Mouse (Mus musculus): ENCODE results near the gene Cntn4.
"Not testable (repeated sequence)": the region's sequence is repeated elsewhere in the genome, so short reads cannot be mapped to it uniquely, and the experiment has no call there.

The Cntn4 gene

DNA sequence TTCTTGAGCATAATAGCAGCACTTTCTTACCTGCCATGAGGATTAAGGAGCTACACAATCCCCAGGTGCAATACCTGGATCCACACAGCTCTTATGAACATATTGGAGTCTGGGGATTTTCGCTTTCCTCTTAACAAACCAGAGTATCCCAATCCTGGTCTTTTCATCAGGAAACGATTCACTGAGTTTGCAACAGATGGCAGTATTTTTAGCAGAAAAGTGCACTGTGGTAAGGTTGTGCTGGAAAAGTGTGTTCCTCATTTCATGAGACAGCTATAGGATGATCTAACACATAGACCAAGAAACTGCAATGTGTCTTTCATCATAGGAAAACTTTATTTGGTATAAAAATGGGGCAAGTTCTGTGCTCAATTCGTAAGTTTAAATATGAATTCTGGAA, 659.3 kb downstream of the Cntn4 start:
- H3K4me1 ChIP-seq (replicated peaks; ENCODE audit: low read depth, low read length): peaks cover 14% of the 10 kb centered on the region
- no peaks in the 10 kb centered on the region for H3K36me3 ChIP-seq (ENCODE audit: insufficient read depth, low read length)
- no peaks in the 10 kb centered on the region for H3K27me3 ChIP-seq (ENCODE audit: insufficient read depth, low read length)
- no peak overlapping the region for H3K4me3 ChIP-seq (replicated peaks; ENCODE audit: low read length)
- TF ChIP-seq CTCF (conservative IDR thresholded peaks at IDR 0.05; ENCODE audit: low read length) (no peak), NANOG (IDR thresholded peaks at IDR 0.05; ENCODE audit: borderline replicate concordance, low read length) (no peak), POU5F1 (IDR thresholded peaks at IDR 0.05; ENCODE audit: borderline replicate concordance, low read length) (no peak)
- no peaks in the 10 kb centered on the region for H3K9me3 ChIP-seq (ENCODE audit: low read length)

DNA sequence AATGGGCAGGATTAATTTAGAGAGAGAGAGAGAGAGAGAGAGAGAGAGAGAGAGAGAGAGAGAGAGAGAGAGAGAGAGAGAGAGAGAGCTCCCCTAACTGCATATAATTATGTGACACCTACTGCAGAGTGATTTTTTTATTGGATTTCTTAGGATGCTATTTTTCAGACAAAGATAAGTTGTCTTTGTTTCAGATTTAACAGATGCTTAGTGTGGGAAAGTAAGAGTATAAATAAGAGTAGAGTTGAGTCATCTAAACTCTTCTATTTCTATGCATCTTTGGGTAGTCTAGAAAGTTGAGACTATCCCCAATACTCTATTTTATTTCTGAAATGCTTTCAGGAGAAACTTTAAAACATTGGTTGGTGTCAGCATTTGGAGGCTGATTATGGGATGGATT, 660.4 kb downstream of the Cntn4 start:
- no peaks in the 10 kb centered on the region for H3K27me3 ChIP-seq (ENCODE audit: insufficient read depth, low read length)
- peaks cover 17% of the 10 kb centered on the region for H3K4me1 ChIP-seq (replicated peaks; ENCODE audit: low read depth, low read length)
- H3K36me3 ChIP-seq (ENCODE audit: insufficient read depth, low read length): no peaks in the 10 kb centered on the region
- no peak overlapping the region for H3K4me3 ChIP-seq (replicated peaks; ENCODE audit: low read length)
- TF ChIP-seq NANOG (IDR thresholded peaks at IDR 0.05; ENCODE audit: borderline replicate concordance, low read length) (no peak), CTCF (conservative IDR thresholded peaks at IDR 0.05; ENCODE audit: low read length) (no peak), POU5F1 (IDR thresholded peaks at IDR 0.05; ENCODE audit: borderline replicate concordance, low read length) (no peak)
- H3K9me3 ChIP-seq (ENCODE audit: low read length): no peaks in the 10 kb centered on the region

DNA sequence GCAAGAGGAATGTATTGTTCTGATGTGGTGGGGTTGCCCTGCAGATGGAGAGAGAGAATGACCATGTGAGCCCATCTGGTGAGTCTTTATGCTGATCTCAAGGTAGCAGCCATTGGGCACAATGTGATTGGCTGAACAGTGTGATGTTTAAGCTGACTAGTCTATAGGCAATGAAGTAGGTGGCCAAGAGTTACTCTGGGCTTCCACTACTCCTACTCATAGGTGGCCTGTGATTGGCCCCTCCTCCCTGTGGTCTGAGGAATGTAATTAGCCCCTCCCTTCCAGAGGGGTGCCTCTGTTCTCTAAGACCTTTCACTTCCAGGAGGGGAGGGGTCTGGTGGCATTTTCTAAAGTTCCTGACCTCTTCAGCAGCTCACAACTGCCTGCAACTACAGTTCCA, 663.7 kb downstream of the Cntn4 start:
- Histone ChIP-seq H3K36me3 (ENCODE audit: insufficient read depth, low read length) (no peaks in the 10 kb centered on the region), H3K27me3 (ENCODE audit: insufficient read depth, low read length) (no peaks in the 10 kb centered on the region), H3K9me3 (ENCODE audit: low read length) (no peaks in the 10 kb centered on the region), H3K4me1 (replicated peaks; ENCODE audit: low read depth, low read length) (peaks cover 12% of the 10 kb centered on the region), H3K4me3 (replicated peaks; ENCODE audit: low read length) (no peak overlapping the region)
- no peak for TF ChIP-seq POU5F1 (IDR thresholded peaks at IDR 0.05; ENCODE audit: borderline replicate concordance, low read length)
- TF ChIP-seq CTCF (conservative IDR thresholded peaks at IDR 0.05; ENCODE audit: low read length): no peak
- no peak for TF ChIP-seq NANOG (IDR thresholded peaks at IDR 0.05; ENCODE audit: borderline replicate concordance, low read length)

DNA sequence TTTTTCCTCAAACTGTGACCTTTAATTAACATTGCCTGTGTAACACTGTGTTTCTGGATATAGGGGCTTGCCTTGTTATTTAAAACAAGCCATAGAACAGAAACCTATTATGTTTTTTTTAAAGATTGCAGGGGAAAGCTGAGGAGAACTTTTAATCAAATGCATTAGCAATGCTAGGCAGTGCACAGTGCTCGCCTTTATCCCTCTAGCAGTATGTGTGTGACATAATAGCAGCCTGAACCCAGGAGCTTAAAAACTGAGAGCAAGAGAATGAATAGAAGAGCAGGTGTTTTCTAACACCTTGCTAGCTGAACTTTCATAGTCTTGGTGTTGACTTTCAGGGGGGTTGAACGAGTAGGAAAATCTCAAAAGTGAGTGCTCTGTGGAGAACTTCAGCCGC, 672.6 kb downstream of the Cntn4 start:
- H3K4me1 ChIP-seq (replicated peaks; ENCODE audit: low read depth, low read length): no peaks in the 10 kb centered on the region
- peaks cover 11% of the 10 kb centered on the region for H3K9me3 ChIP-seq (ENCODE audit: low read length)
- TF ChIP-seq POU5F1 (IDR thresholded peaks at IDR 0.05; ENCODE audit: borderline replicate concordance, low read length): no peak
- TF ChIP-seq NANOG (IDR thresholded peaks at IDR 0.05; ENCODE audit: borderline replicate concordance, low read length): no peak
- no peak for TF ChIP-seq CTCF (conservative IDR thresholded peaks at IDR 0.05; ENCODE audit: low read length)
- H3K36me3 ChIP-seq (ENCODE audit: insufficient read depth, low read length): no peaks in the 10 kb centered on the region
- no peaks in the 10 kb centered on the region for H3K27me3 ChIP-seq (ENCODE audit: insufficient read depth, low read length)
- H3K4me3 ChIP-seq (replicated peaks; ENCODE audit: low read length): no peak overlapping the region

DNA sequence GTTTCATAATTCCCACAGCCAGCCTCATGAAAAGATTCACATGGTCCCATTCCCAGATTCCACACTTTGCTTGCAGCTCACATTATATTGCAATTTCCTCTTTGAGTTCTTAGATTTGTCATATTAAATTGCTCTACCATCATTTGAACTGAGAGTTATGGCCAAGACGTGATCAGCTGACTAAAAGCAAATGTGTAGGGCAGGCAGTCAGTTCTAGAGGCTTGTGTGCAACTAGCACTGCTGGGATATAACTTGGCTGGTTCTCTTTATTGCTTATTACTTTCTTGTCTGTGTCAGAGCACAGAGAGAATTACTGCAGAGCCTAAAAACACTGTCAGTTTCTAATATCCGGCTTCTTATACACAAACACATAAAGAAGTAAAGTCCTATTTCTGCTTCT, 673.9 kb downstream of the Cntn4 start:
- TF ChIP-seq NANOG (IDR thresholded peaks at IDR 0.05; ENCODE audit: borderline replicate concordance, low read length) (no peak), POU5F1 (IDR thresholded peaks at IDR 0.05; ENCODE audit: borderline replicate concordance, low read length) (no peak), CTCF (conservative IDR thresholded peaks at IDR 0.05; ENCODE audit: low read length) (no peak)
- peaks cover 11% of the 10 kb centered on the region for H3K9me3 ChIP-seq (ENCODE audit: low read length)
- no peaks in the 10 kb centered on the region for H3K36me3 ChIP-seq (ENCODE audit: insufficient read depth, low read length)
- no peaks in the 10 kb centered on the region for H3K4me1 ChIP-seq (replicated peaks; ENCODE audit: low read depth, low read length)
- H3K4me3 ChIP-seq (replicated peaks; ENCODE audit: low read length): no peak overlapping the region
- H3K27me3 ChIP-seq (ENCODE audit: insufficient read depth, low read length): no peaks in the 10 kb centered on the region

DNA sequence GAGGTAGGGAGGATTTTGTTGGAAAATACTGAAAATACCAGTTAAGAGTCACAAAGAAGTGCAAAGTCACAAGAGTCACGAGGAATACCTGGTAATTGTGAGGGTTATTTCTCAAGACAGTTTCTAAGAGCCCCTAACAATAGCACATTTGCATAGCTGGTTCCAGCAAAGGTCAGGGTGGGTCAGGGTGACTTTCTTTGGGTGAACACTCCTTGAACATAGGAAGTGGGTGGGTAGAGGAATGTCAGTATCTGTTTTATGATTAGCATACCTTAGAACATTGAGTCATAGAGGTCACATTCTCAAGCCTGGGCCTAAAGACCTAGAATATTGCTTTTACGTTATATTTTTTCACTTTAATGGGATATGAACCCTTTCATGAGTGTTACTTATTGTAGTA, 681.3 kb downstream of the Cntn4 start:
- H3K4me3 ChIP-seq (replicated peaks; ENCODE audit: low read length); H3K4me1 ChIP-seq (replicated peaks; ENCODE audit: low read depth, low read length): not testable (repeated sequence)
- peaks cover 15% of the 10 kb centered on the region for H3K9me3 ChIP-seq (ENCODE audit: low read length)

DNA sequence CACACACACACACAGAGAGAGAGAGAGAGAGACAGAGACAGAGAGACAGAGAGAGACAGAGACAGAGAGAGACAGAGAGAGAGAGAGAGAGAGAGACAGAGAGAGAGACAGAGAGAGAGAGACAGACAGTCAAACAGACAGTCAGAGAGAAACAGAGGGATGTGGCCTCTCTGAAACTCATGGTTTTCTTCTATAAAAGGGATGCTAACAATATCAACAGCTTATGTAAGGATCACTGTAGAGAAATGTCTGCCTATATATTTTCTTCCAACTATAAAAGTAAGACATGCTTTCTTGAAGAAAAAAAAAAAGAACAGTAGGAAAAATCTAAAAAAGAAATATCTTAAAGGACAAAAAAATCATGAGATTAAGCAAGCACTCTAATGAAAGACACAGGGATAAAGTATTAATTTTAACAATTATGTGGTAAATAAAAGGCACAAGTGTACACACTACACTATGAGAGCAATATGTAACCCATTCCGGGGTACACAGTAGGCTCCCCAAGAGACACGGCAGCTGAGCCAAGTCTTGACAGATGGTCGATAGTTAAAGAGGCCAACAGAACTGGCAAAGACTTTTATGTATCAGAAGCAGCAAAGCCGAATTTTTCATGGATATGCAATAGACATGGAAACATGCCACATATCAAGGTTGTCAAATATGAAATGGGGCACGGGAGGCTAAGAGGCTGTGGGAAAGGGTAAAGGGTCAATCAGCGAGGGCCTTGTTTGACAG, 704.0 kb downstream of the Cntn4 start:
- TF ChIP-seq POU5F1 (IDR thresholded peaks at IDR 0.05; ENCODE audit: borderline replicate concordance, low read length): no peak
- TF ChIP-seq NANOG (IDR thresholded peaks at IDR 0.05; ENCODE audit: borderline replicate concordance, low read length): no peak
- no peak for TF ChIP-seq CTCF (conservative IDR thresholded peaks at IDR 0.05; ENCODE audit: low read length)
- H3K4me3 ChIP-seq (replicated peaks; ENCODE audit: low read length): no peak overlapping the region
- no peaks in the 10 kb centered on the region for H3K27me3 ChIP-seq (ENCODE audit: insufficient read depth, low read length)
- no peaks in the 10 kb centered on the region for H3K9me3 ChIP-seq (ENCODE audit: low read length)
- no peaks in the 10 kb centered on the region for H3K4me1 ChIP-seq (replicated peaks; ENCODE audit: low read depth, low read length)
- no peaks in the 10 kb centered on the region for H3K36me3 ChIP-seq (ENCODE audit: insufficient read depth, low read length)

More for the DNA sequence above, 681.3 kb downstream of the Cntn4 start:
- H3K27me3 ChIP-seq (ENCODE audit: insufficient read depth, low read length); H3K36me3 ChIP-seq (ENCODE audit: insufficient read depth, low read length): not testable (repeated sequence)

DNA sequence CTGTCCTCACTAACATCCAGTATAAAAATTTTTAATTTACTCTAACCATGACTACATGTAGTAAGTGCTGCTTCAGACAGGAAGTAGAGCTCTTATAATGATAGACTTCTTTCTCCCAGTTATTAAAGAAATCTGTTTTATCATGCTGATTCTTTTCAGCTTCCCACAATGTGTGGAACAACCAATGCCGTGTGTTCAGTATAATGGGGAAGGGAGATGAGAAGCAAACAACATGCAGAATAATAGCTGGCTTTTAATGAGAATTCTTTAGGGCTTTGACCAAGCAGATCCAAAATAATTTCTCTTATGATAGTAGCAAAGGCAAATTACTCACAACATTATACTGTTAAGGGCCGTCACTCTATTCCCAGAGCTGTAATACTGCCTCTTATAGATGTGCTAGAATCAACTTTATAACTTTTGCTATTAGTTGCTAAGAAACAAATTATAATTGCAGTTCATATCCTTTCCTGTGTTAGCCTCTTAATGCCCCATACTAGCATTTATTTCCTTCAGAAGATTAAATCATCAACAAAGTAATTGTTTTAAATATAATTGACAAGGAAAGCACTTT, 710.5 kb downstream of the Cntn4 start:
- no peaks in the 10 kb centered on the region for H3K36me3 ChIP-seq (ENCODE audit: insufficient read depth, low read length)
- TF ChIP-seq CTCF (conservative IDR thresholded peaks at IDR 0.05; ENCODE audit: low read length): no peak
- no peak for TF ChIP-seq POU5F1 (IDR thresholded peaks at IDR 0.05; ENCODE audit: borderline replicate concordance, low read length)
- no peak for TF ChIP-seq NANOG (IDR thresholded peaks at IDR 0.05; ENCODE audit: borderline replicate concordance, low read length)
- no peaks in the 10 kb centered on the region for H3K9me3 ChIP-seq (ENCODE audit: low read length)
- no peaks in the 10 kb centered on the region for H3K27me3 ChIP-seq (ENCODE audit: insufficient read depth, low read length)
- no peaks in the 10 kb centered on the region for H3K4me1 ChIP-seq (replicated peaks; ENCODE audit: low read depth, low read length)
- H3K4me3 ChIP-seq (replicated peaks; ENCODE audit: low read length): no peak overlapping the region

DNA sequence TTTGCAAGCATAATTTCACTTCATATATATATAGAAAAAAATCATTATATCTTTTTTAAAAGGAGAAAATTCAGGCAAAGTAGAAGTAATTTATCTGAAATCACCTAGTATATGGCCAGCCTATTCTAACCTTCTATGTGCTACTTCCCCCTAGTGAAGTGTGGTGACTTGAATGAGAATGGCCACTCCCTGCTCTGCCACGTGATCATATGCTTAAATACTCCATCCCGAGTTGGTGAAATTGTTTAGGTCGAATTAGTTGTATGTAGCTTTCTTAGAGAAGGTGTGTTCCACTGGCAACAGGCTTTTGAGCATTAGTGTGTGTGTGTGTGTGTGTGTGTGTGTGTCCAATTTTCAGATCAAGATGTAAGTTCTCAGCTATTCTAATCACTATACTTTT, 730.6 kb downstream of the Cntn4 start:
- H3K36me3 ChIP-seq (ENCODE audit: insufficient read depth, low read length): no peaks in the 10 kb centered on the region
- no peak for TF ChIP-seq CTCF (conservative IDR thresholded peaks at IDR 0.05; ENCODE audit: low read length)
- no peak for TF ChIP-seq NANOG (IDR thresholded peaks at IDR 0.05; ENCODE audit: borderline replicate concordance, low read length)
- TF ChIP-seq POU5F1 (IDR thresholded peaks at IDR 0.05; ENCODE audit: borderline replicate concordance, low read length): no peak
- H3K27me3 ChIP-seq (ENCODE audit: insufficient read depth, low read length): no peaks in the 10 kb centered on the region
- no peak overlapping the region for H3K4me3 ChIP-seq (replicated peaks; ENCODE audit: low read length)
- no peaks in the 10 kb centered on the region for H3K9me3 ChIP-seq (ENCODE audit: low read length)
- H3K4me1 ChIP-seq (replicated peaks; ENCODE audit: low read depth, low read length): no peaks in the 10 kb centered on the region
